Mouse (Mus musculus): Measurements from ENCODE around the gene Rin3. TPM values are rescaled to one million over a fixed set of nuclear protein-coding genes. Genes with fewer than 3 reads are reported as not detected.

Rin3 gene
- total RNA-seq, 1 experiment from 2014 or later: 12.4 TPM

DNA sequence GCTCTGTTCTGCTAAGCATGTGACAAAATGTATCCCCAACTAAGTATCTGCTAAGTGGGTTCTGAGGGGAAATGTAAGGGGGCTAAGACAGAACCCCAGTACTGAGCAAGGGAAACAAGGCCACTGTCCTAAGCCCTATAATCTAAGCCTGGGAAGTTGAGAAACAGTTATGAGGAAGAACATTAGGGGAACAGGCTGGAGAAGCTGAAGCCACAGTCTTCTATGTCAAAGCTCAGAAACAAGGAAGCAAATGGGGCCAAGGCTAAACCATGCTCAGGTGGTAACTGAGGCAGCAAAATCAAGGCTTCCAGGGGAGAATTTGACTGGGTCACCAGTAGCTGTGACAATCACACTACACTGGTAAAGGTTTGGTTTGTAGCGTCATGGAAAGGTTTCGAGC is 50.3 kb downstream of the Rin3 start:
- no peak for DNase-seq

GRCm38 (mm10) chr12:102339085-102339484 is 56.2 kb downstream of the Rin3 start:
- DNase-seq: no peak

DNA sequence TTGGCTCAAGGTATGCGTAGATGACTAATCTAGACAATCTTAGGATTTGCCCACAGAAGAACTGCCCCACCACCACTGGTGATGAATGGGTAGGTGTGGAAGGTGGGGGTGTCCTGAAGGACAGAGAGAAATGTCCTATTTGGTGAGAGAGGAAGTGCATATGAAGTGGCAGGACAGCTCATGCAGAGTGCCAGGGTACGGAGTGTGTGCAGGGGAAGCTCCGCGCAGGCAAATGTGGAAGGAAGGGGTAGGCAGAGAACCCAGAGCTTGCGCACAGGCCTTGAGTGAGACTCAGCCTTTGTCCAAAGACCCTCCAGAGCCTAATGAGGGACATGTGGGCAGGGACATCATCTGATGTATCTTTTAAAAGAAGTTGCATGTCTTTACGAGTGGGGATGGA is 57.6 kb downstream of the Rin3 start:
- DNase-seq: no peak

DNA sequence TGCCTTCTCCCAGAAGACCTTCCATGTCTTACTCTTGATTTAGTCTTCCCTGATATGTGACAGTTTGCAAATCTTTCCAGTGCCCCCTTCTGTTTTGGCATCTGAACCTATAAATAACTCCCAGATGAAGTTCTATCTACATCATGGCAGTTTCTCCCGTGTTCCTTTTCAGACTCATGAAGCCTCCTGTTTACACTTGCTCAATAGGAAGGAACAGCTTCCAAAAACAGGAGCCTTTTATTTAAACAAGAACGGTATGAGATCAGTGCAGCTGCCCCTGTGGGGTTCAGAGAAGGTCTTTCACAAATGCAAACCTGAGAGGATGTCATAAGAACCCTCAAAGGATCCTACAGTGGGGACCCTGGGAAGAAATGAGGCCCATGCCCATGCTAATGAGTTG is 59.3 kb downstream of the Rin3 start:
- no peak for DNase-seq

GRCm38 (mm10) chr12:102342602-102343001 is 59.8 kb downstream of the Rin3 start:
- no peak for DNase-seq

GRCm38 (mm10) chr12:102345031-102345815 is 62.4 kb downstream of the Rin3 start:
- DNase-seq: no peak

GRCm38 (mm10) chr12:102346507-102346906 is 63.7 kb downstream of the Rin3 start:
- peak; percentile 49 for DNase-seq

GRCm38 (mm10) chr12:102348447-102348846 is 65.6 kb downstream of the Rin3 start:
- DNase-seq: no peak

DNA sequence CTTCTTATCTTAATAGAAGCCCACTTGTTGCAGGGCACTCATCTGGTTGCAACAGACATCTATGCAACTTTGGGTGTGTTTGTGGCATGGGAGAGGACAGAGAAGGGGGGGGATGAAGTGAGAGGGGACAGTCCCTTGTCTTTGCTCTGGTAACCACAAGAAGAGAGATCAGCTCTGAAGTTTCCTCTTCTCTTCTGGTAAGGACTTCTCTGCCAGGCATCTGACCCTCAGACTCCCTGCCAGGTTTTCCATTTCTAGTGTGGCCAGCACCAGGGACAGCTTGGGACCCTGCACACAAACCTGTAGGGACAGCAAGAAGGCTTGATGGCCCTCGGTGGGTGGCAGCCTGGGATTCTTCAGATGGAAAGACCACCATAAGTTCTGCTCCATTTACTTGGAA is 68.1 kb downstream of the Rin3 start:
- no peak for DNase-seq

- no peak for DNase-seq
Observed at GRCm38 (mm10) chr12:102354126-102354984, 71.5 kb downstream of the Rin3 start.

- DNase-seq: no peak
Observed at GRCm38 (mm10) chr12:102355784-102356183, 72.9 kb downstream of the Rin3 start.

GRCm38 (mm10) chr12:102356781-102357180 is 73.9 kb downstream of the Rin3 start:
- DNase-seq: no peak

- DNase-seq: no peak
Observed at GRCm38 (mm10) chr12:102359390-102359789, 76.5 kb downstream of the Rin3 start.

DNA sequence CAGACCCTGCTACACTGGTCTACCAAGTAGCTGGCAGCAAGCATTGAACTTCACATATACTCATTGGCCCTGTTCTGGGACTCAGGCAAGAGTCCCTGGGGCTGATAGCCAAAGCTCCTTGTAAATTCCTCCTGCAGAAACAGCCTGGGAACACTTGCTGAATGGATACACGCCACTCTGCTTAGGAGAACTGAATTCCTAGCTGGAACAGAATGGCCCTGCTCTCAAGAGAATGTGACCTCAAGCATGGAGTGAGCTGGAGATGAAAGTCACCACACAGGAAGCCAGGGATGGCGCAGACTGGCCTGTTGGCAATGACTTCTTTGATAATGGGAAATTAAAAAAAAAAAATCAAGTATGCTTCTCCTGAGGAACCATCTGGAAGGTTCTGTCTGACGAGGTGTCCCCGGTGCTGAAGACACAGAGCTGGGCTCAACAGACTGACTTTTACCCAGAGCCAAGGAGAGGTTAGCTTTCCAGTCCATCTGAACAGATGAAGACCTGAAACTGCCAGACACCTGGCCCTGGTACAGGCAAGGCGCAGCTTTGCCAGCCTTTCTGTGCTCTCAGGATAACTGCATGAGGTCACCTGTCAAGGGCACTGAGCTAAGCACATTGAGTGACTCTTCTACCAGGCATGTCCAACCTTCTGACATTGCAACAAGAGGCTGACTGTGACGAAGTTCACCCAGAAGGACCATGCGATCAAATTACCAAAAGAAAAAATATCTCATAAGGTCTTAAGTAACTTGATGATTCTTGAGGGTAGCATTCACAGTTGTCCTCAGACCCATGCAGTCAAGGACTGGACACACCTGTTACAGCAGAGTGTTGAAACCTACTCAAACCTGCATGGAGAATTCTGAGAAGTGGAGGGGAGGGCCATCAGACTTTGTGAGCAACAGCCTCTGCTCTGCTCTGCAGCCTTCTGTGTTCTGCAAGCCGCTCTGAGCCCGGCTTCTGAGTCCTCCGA is 78.6 kb downstream of the Rin3 start:
- DNase-seq: no peak

GRCm38 (mm10) chr12:102365016-102365415 is 82.2 kb downstream of the Rin3 start:
- no peak for DNase-seq

DNA sequence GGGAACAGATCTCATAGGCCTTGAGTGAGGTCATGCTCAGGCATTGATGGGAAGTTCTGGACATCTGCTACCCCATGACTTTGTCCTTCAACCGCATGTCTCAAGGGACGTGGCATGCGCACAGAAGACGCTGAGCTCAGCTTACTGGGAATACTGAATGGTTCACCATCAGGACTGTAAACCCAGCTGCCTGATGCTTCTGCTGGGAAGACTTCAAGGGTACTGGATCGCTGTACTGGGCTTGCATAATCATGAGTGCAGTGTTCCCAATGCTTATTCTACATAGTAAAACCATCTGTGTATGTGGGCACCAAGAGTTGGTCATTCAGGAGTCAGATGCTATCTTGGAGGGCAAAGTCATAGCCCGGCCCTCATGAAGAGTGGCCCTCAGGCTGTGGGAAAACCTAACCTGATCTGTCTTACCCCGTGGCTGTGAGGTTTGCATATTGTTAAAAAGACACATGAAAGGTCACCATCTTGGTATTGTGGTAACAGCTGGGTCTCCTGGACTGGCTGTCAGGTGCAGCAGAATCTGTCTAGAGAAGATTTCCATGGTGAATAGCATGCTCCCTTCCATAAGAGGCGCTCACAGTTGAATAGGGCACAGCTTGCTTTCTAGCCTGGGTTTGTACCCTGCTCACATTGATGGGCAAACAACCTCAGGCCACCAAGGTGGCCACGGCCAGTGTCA is 83.4 kb downstream of the Rin3 start:
- DNase-seq: no peak

DNA sequence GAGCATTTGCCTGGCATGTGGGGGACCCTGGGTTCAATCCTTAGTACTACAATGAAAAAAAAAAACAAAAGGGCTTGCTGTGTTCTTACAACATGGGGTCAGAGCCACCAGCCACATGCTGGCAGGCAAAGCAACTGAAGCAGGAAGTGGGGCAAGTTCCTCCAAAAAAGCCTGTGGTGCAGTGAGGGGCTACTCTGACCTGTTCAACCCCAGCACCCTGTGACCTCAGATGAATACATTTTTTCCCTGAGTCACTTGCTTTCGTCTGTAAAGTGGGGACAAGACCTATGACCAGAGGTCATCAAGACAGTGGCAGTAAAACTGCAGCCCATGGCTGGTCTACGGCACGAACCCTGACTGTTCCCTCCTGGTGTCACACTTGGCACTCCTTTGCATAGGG is 84.2 kb downstream of the Rin3 start:
- DNase-seq: no peak

DNA sequence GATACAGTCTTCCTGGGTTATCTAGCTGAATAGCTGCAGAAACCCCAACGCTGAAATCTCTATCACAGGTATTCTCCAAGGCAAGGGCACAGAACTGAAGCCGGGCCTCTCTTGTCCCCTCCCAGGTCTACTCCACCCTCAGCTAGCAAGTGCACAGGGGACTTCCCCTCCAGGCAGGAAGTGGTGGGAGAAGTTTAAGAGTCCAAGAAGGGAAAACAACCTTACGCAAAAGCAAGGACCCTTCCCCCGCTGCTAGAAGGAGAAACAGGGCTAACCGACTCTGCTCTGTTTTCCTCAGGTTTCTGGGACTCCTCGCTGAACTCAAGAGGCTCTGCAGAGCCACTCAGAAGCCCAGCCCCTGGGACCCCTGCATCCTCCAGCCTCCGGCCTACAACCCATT is 85.2 kb downstream of the Rin3 start:
- DNase-seq: no peak

GRCm38 (mm10) chr12:102368556-102368955 is 85.7 kb downstream of the Rin3 start:
- no peak for DNase-seq

DNA sequence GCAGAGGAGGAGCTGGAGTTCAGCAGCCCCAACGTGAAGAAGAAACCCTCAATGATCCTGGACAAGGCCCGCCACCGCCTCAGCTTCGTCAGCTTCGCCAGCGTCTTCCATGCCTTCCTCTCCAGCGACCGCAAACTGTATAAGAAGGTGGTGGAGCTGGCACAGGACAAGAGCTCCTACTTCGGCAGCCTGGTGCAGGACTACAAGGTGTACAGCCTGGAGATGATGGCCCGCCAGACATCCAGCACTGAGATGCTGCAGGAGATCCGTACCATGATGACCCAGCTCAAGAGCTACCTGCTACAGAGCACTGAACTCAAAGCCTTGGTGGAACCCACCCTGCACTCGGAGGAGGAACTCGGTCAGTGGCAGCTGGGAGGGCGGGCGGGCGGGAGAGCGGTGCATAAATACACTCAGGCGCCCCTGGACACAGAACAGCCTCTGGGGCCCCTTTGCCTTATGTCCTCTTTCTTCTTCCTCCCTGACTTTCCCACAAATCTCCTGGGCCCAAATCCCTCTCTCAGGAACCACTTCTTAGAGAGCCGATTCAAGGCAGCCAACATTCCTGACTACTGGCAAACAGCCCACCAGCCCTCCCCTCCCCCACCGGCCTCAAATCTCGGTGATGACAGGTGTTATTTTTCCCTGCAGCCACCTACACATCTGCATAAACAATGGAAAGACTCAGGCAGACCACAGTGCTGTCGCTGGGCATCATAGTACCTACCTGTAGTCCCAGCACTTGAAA is 86.8 kb downstream of the Rin3 start:
- DNase-seq: no peak

DNA sequence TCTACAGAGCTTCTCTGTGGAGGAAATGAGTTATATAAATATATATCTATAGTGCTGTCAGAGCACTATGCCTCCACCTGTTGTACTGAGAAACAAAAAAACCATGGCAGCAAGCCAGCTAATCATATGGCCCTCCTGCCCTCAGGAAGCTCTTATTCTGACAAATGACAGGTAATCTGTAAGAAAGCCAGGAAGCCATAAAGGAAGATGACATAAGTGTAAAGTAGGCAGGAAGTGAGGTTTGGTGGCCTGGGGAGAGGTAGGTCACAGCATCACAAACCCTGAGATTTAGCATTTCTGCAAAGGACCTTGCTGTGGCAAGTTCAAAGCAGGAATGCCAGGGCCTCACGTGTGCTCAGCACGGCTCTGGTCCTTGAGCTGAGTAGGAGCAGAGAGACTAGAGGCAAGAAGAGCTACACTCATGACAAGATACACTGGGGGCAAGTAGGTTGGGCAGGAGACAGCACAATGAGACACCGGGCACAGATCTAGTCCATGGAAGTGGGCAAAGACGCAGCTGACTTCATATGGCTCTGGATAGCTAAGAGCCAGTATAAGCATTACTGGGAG is 88.2 kb downstream of the Rin3 start:
- no peak for DNase-seq

Data from adrenal gland, postnatal 25 days (tissue).